Mouse (Mus musculus): ENCODE measurements around the gene Lamb2.

DNA sequence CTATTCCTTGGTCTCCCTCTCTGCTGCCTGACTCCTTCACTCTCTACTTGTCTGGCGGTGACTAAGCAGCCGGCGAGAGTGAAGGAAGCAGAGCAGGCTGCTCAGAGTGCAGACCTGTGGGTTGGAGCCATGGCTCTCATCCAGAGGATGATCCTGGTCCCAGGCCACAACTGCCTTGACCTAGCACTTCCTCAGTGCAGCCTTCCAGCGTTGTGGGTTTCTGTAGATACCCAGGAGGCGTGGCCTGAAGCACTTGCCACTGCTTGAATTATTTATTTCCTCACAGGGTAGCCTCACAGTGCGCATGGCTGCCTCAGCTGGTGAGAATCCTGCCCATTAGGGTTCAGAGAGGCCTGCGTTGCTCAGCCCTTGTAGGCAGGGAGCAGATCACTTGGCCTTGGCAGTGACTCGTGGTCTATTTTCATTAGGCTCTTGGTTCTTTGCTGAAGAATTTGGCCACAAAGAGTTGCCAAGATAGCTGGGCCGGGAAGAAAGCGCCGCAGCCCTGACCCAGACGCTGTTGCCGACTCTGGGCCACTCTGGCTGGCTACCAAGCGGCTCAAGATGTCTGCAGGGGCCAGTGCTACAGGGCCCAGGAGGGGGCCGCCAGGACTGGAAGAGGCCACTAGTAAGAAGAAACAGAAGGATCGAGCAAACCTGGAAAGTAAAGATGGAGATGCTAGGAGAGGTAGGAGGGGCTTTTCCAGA is 12.7 kb downstream of the Lamb2 start:
- TF ChIP-seq POLR2A (IDR thresholded peaks at IDR 0.05; ENCODE audit: borderline replicate concordance, extremely low read depth, insufficient read depth, insufficient read length, poor library complexity, severe bottlenecking) (no peak), CTCF (IDR thresholded peaks at IDR 0.05; ENCODE audit: borderline replicate concordance, extremely low read depth, insufficient read depth, insufficient read length) (no peak)
